Mouse (Mus musculus) midbrain, postnatal 0 days (tissue): ENCODE results near the gene Sar1a. TPM values are rescaled to one million over a fixed set of nuclear protein-coding genes. Genes with fewer than 3 reads are reported as not detected.

Source experiments
- ATAC-seq: fragments of 200-750 bp; cut with Nextera tagmentation; 2 replicates; pipeline ENCODE4 v1.8.0; 2017; ENCODE audit warnings: moderate number of reproducible peaks, mild to moderate bottlenecking, moderate TSS enrichment, moderate library complexity; ENCODE audit not compliant: low FRiP score
- DNase-seq: peaks from one replicate; pipeline ENCODE4 v3.0.0-alpha.2; 2015; ENCODE audit warnings: low spot score
- H3K27ac ChIP-seq: fragments of 300-500 bp; sonication (generic); 2 replicates; pipeline ENCODE4 v1.5.1; 2014; ENCODE audit warnings: low read depth, mild to moderate bottlenecking, low read length, mixed read lengths
- H3K27me3 ChIP-seq: fragments of 300-500 bp; sonication (generic); 2 replicates; pipeline ENCODE4 v1.6.1; 2014; ENCODE audit warnings: low read length, control low read depth, mixed read lengths; ENCODE audit not compliant: insufficient read depth
- H3K36me3 ChIP-seq: fragments of 300-500 bp; sonication (generic); 2 replicates; pipeline ENCODE4 v1.6.1; 2014; ENCODE audit warnings: low read length, control low read depth, mixed read lengths; ENCODE audit not compliant: insufficient read depth
- H3K4me1 ChIP-seq: fragments of 300-500 bp; sonication (generic); 2 replicates; pipeline ENCODE4 v1.6.1; 2014; ENCODE audit warnings: mild to moderate bottlenecking, control low read depth, antibody characterized with exemption, low read length, mixed read lengths; ENCODE audit not compliant: insufficient read depth
- H3K4me2 ChIP-seq: fragments of 300-500 bp; sonication (generic); 2 replicates; pipeline ENCODE4 v1.6.1; 2014; ENCODE audit warnings: low read depth, mild to moderate bottlenecking, low read length, mixed read lengths; ENCODE audit not compliant: poor library complexity, severe bottlenecking
- H3K4me3 ChIP-seq: fragments of 300-500 bp; sonication (generic); 2 replicates; pipeline ENCODE4 v1.5.1; 2014; ENCODE audit warnings: low read depth, mild to moderate bottlenecking, low read length, moderate library complexity
- H3K9ac ChIP-seq: fragments of 300-500 bp; sonication (generic); replicated peaks from 2 replicates; pipeline ENCODE4 v1.6.1; 2014; ENCODE audit warnings: mild to moderate bottlenecking, low read length, moderate library complexity, mixed read lengths; ENCODE audit not compliant: poor library complexity, severe bottlenecking
- H3K9me3 ChIP-seq: fragments of 300-500 bp; sonication (generic); 2 replicates; pipeline ENCODE4 v1.6.1; 2016; ENCODE audit warnings: low read length, control low read depth
- CTCF ChIP-seq: IDR thresholded peaks from 2 replicates; pipeline ENCODE4 v1.5.1; 2016; ENCODE audit warnings: antibody characterized with exemption, mild to moderate bottlenecking
- WGBS: fragments of 180-500 bp; shearing (Covaris S2); extraction: QIAGEN DNeasy Blood & Tissue Kit; methylation state at CpG from one replicate; pipeline ENCODE4 v1.1.7; 2014; 5-methylcytosine and 5-hydroxymethylcytosine counted together
- polyA plus RNA-seq: library from polyadenylated mRNA; unstranded; fragments of >200 nt; fragmentation: Nextera tagmentation; extraction: Ambion mirVana; gene quantifications from 2 replicates; pipeline ENCODE4 v1.2.1, GENCODE M21; 2015
- total RNA-seq: library from RNA; depleted of rRNA; stranded (reverse); fragments of >200 nt; gene quantifications from 2 replicates; pipeline ENCODE4 v1.2.3, GENCODE M21; 2014

Gene Sar1a
- total and polyA plus RNA-seq, 2 experiments from 2014 or later = 141 to 197 TPM

GRCm38 (mm10) chr10:61693563-61693962 lies 13.5 kb downstream of the Sar1a start:
- no peak for DNase-seq
- Histone ChIP-seq H3K36me3 (peaks cover 43% of the 10 kb centered on the region), H3K4me3 (no peak overlapping the region), H3K27me3 (no peaks in the 10 kb centered on the region), H3K9ac (no peak overlapping the region), H3K4me1 (peaks cover 14% of the 10 kb centered on the region), H3K4me2 (no peak overlapping the region), H3K27ac (no peak overlapping the region), H3K9me3 (no peaks in the 10 kb centered on the region)
- WGBS = 76% methylated on average over 4 of the region's 4 CpGs
- no peak for TF ChIP-seq CTCF
- no peak for ATAC-seq

- Histone ChIP-seq H3K27me3 (no peaks in the 10 kb centered on the region), H3K9me3 (no peaks in the 10 kb centered on the region), H3K27ac (peak within 1 kb of the TSS; percentile 64), H3K4me1 (peaks cover 14% of the 10 kb centered on the region), H3K4me3 (peak within 1 kb of the TSS; percentile 84), H3K9ac (peak within 1 kb of the TSS; percentile 70), H3K4me2 (peak within 1 kb of the TSS; percentile 100), H3K36me3 (peaks cover 35% of the 10 kb centered on the region)
- peak; percentile 71 for TF ChIP-seq CTCF
- ATAC-seq (peak; percentile 97), DNase-seq (peak; percentile 100)
- WGBS = under 1% methylated on average over 42 of the region's 42 CpGs
Observed at GRCm38 (mm10) chr10:61694870-61695670, 15.0 kb downstream of the Sar1a start, which contains the start of gene Tysnd1. TSS of gene Tysnd1 (plus strand) at chr10:61695514.

DNA sequence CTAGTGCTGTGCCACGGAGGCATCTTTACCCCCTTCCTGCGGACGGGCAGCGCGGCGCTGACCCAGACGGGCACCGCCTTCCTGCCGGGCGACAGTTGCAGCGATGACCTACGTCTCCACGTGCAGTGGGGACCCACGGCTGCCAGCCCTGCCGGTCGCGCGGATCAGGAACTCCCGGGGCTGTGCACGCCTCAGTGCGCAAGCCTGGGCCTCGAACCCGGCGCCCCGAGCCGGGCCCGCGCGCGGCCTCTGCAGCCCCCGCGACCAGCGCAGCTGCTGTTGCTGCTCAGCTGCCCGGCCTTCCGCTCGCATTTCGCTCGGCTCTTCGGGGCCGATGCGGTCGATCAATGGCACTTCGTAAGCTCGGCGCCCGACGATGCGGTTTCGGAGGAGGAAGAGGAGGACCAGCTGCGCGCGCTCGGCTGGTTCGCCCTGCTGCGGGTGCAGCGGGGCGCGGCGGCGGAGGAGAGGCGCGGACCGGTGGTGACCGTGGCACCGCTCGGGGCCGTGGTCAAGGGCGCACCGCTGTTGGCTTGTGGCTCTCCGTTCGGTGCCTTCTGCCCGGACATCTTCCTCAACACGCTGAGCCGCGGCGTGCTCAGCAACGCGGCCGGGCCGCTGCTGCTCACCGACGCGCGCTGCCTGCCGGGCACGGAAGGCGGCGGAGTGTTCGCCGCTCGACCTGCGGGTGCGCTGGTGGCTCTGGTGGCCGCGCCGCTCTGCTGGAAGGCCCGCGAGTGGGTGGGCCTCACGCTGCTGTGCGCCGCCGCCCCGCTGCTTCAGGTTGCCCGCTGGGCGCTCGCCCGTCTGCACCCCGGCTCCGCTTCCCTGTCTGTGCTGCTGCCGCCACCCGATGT lies 15.8 kb downstream of the Sar1a start:
- no peak for TF ChIP-seq CTCF
- Histone ChIP-seq H3K9ac (peak overlapping the region; percentile 70), H3K4me1 (peaks cover 14% of the 10 kb centered on the region), H3K9me3 (no peaks in the 10 kb centered on the region), H3K36me3 (peaks cover 27% of the 10 kb centered on the region), H3K27me3 (no peaks in the 10 kb centered on the region), H3K4me3 (peak overlapping the region; percentile 84), H3K4me2 (peak overlapping the region; percentile 100), H3K27ac (peak overlapping the region; percentile 64)
- ATAC-seq = peak; percentile 63; the same call in 1 of the 2 replicates
- DNase-seq = no peak
- under 1% methylated on average over 78 of the region's 111 CpGs for WGBS

GRCm38 (mm10) chr10:61696560-61696823 lies 16.4 kb downstream of the Sar1a start:
- 14% methylated on average over 19 of the region's 19 CpGs for WGBS

GRCm38 (mm10) chr10:61697028-61697427 lies 16.9 kb downstream of the Sar1a start:
- Histone ChIP-seq H3K27ac (no peak overlapping the region), H3K36me3 (peaks cover 18% of the 10 kb centered on the region), H3K27me3 (no peaks in the 10 kb centered on the region), H3K9ac (no peak overlapping the region), H3K9me3 (no peaks in the 10 kb centered on the region), H3K4me1 (peaks cover 14% of the 10 kb centered on the region), H3K4me2 (peak overlapping the region; percentile 100), H3K4me3 (peak overlapping the region; percentile 84; the same call in 1 of the 2 replicates)
- no peak for DNase-seq
- no peak for TF ChIP-seq CTCF
- no peak for ATAC-seq
- 96% methylated on average over 2 of the region's 2 CpGs for WGBS

More at GRCm38 (mm10) chr10:61696560-61696823, 16.4 kb downstream of the Sar1a start:
- no peaks in the 10 kb centered on the region for H3K27me3 ChIP-seq
- peaks cover 14% of the 10 kb centered on the region for H3K4me1 ChIP-seq
- H3K9ac ChIP-seq = peak overlapping the region; percentile 70
- H3K4me3 ChIP-seq = peak overlapping the region; percentile 84
- no peak for TF ChIP-seq CTCF
- no peak for ATAC-seq
- DNase-seq = no peak
- no peaks in the 10 kb centered on the region for H3K9me3 ChIP-seq
- no peak overlapping the region for H3K27ac ChIP-seq
- H3K4me2 ChIP-seq = peak overlapping the region; percentile 100
- H3K36me3 ChIP-seq = peaks cover 22% of the 10 kb centered on the region
